Mouse (Mus musculus) myocyte (in vitro differentiated cells): ENCODE data around the gene Asap2. TPM values are rescaled to one million over a fixed set of nuclear protein-coding genes. Genes with fewer than 3 reads are reported as not detected.

Experiments used
- H3K27me3 ChIP-seq: one replicate; pipeline ENCODE4 v1.6.1; 2011; ENCODE audit not compliant: control insufficient read depth, insufficient read depth, insufficient read length
- H3K36me3 ChIP-seq: one replicate; pipeline ENCODE4 v1.6.1; 2011; ENCODE audit not compliant: control insufficient read depth, insufficient read depth
- H3K4me2 ChIP-seq: one replicate; pipeline ENCODE4 v1.6.1; 2011; ENCODE audit warnings: low read depth, control low read depth
- H3K4me3 ChIP-seq: one replicate; pipeline ENCODE4 v1.5.1; 2011; ENCODE audit warnings: mild to moderate bottlenecking, control low read depth, moderate library complexity
- H3K79me2 ChIP-seq: one replicate; pipeline ENCODE4 v1.6.1; 2011; ENCODE audit not compliant: control insufficient read depth, insufficient read depth
- H3ac ChIP-seq: one replicate; pipeline ENCODE4 v1.6.1; 2011; ENCODE audit not compliant: control insufficient read depth, insufficient read length
- CEBPB ChIP-seq: IDR thresholded peaks from 2 replicates; pipeline ENCODE4 v1.6.1; 2011; ENCODE audit warnings: mild to moderate bottlenecking, moderate library complexity; ENCODE audit not compliant: poor library complexity, insufficient read depth, severe bottlenecking
- E2F4 ChIP-seq: IDR thresholded peaks from one replicate; pipeline ENCODE4 v1.6.1; 2011; ENCODE audit warnings: mild to moderate bottlenecking, control low read depth, moderate library complexity; ENCODE audit not compliant: insufficient read depth
- MAX ChIP-seq: IDR thresholded peaks from one replicate; pipeline ENCODE4 v1.6.1; 2011; ENCODE audit warnings: low read depth, mild to moderate bottlenecking, control low read depth
- MYOD1 ChIP-seq, 3 experiments: IDR thresholded peaks; one replicate each; pipeline ENCODE4 v1.6.1; 2011; ENCODE audit warnings: control low read depth in 2 of 3, low read depth in 2 of 3, mild to moderate bottlenecking in 2 of 3, moderate library complexity in 1 of 3; ENCODE audit not compliant: insufficient read length in 2 of 3, control insufficient read depth in 1 of 3
- MYOG ChIP-seq, 3 experiments: IDR thresholded peaks; one replicate each; pipeline ENCODE4 v1.6.1; 2011; ENCODE audit warnings: control low read depth in 2 of 3, low read depth in 2 of 3, mild to moderate bottlenecking in 2 of 3; ENCODE audit not compliant: insufficient read length in 2 of 3, control insufficient read depth in 1 of 3, insufficient read depth in 1 of 3
- POLR2A ChIP-seq: IDR thresholded peaks from one replicate; pipeline ENCODE4 v1.6.1; 2011; ENCODE audit warnings: low read depth, mild to moderate bottlenecking, control low read depth, moderate library complexity; ENCODE audit not compliant: insufficient read length
- POLR2AphosphoS2 ChIP-seq: IDR thresholded peaks from one replicate; pipeline ENCODE4 v1.6.1; 2011; ENCODE audit warnings: low read depth, control low read depth; ENCODE audit not compliant: insufficient read length
- REST ChIP-seq: IDR thresholded peaks from one replicate; pipeline ENCODE4 v1.6.1; 2011; ENCODE audit warnings: mild to moderate bottlenecking, control low read depth, moderate library complexity; ENCODE audit not compliant: insufficient read depth, insufficient read length
- SRF ChIP-seq: IDR thresholded peaks from one replicate; pipeline ENCODE4 v1.6.1; 2011; ENCODE audit warnings: low read depth; ENCODE audit not compliant: control insufficient read depth, insufficient read length
- TCF12 ChIP-seq: IDR thresholded peaks from one replicate; pipeline ENCODE4 v1.6.1; 2011; ENCODE audit warnings: mild to moderate bottlenecking, control low read depth; ENCODE audit not compliant: poor library complexity, insufficient read depth, severe bottlenecking
- TCF3 ChIP-seq: IDR thresholded peaks from one replicate; pipeline ENCODE4 v1.6.1; 2011; ENCODE audit warnings: low read depth, control low read depth; ENCODE audit not compliant: insufficient read length
- USF1 ChIP-seq: IDR thresholded peaks from one replicate; pipeline ENCODE4 v1.6.1; 2011; ENCODE audit warnings: low read depth, mild to moderate bottlenecking, control low read depth, moderate library complexity
- polyA plus RNA-seq: library from polyadenylated mRNA; unstranded; fragments of >200 nt; fragmentation: generic; extraction: Trizol; gene quantifications from one replicate; pipeline ENCODE4 v1.2.1, GENCODE M21; 2012; ENCODE audit warnings: missing spikeins

The Asap2 gene
- polyA plus RNA-seq, 1 experiment, result 3.2 TPM

DNA sequence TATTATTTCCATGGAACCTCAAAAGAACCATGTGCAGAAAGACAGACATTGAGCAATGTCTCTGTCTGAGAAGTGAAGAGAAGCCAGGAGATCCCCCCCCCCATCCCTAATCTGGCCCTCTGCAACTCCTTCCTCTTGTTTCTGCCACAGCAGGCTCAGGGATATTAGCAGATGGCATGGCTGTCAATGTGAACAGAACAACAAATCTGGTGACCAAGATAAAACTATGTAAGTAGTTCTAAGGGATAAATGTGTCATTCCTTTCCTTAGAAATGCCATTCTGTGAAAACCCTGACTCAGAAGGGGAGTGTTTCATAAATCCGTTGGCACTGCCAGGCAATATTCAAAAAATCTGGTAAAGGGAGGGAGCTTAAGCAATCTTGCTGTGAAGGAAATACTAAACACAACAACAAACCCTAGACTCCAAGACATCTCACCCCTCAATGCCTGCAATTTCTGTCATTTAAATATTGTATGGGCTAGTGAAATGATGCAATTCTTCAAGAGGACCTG, 287.1 kb downstream of the Asap2 start:
- Histone ChIP-seq H3K36me3 (peaks cover 6% of the 10 kb centered on the region), H3K4me2 (no peak overlapping the region), H3K79me2 (no peaks in the 10 kb centered on the region), H3ac (no peak overlapping the region), H3K4me3 (no peak overlapping the region), H3K27me3 (no peaks in the 10 kb centered on the region)
- TF ChIP-seq TCF3 (no peak), POLR2AphosphoS2 (no peak), E2F4 (no peak), MYOG (IDR thresholded peaks at IDR 0.05; ENCODE audit: control insufficient read depth in 1 of 3, insufficient read depth in 1 of 3, insufficient read length in 2 of 3, low read depth in 2 of 3) (no peak), POLR2A (no peak), USF1 (no peak), REST (no peak), MYOD1 (IDR thresholded peaks at IDR 0.05; ENCODE audit: control insufficient read depth in 1 of 3, insufficient read length in 2 of 3, low read depth in 2 of 3) (no peak), TCF12 (no peak), MAX (no peak)

GRCm38 (mm10) chr12:21284761-21285441, 294.6 kb downstream of the Asap2 start, which contains the start of gene Cpsf3:
Gene Cpsf3, plus strand, starts transcription at chr12:21285391.
- H3K4me3 ChIP-seq, result peak within 1 kb of the TSS; percentile 92
- H3K4me2 ChIP-seq, result peak within 1 kb of the TSS; percentile 93
- H3K79me2 ChIP-seq, result peaks cover 21% of the 10 kb centered on the region
- H3ac ChIP-seq, result peak within 1 kb of the TSS; percentile 79
- no peaks in the 10 kb centered on the region for H3K27me3 ChIP-seq
- TF ChIP-seq REST (no peak), MYOD1 (IDR thresholded peaks at IDR 0.05; ENCODE audit: control insufficient read depth in 1 of 3, insufficient read length in 2 of 3, low read depth in 2 of 3) (no peak), E2F4 (no peak), MAX (no peak), POLR2AphosphoS2 (no peak), TCF12 (no peak), USF1 (no peak), MYOG (IDR thresholded peaks at IDR 0.05; ENCODE audit: control insufficient read depth in 1 of 3, insufficient read depth in 1 of 3, insufficient read length in 2 of 3, low read depth in 2 of 3) (no peak), TCF3 (no peak), SRF (no peak)
- peaks cover under 1% of the 10 kb centered on the region for H3K36me3 ChIP-seq

DNA sequence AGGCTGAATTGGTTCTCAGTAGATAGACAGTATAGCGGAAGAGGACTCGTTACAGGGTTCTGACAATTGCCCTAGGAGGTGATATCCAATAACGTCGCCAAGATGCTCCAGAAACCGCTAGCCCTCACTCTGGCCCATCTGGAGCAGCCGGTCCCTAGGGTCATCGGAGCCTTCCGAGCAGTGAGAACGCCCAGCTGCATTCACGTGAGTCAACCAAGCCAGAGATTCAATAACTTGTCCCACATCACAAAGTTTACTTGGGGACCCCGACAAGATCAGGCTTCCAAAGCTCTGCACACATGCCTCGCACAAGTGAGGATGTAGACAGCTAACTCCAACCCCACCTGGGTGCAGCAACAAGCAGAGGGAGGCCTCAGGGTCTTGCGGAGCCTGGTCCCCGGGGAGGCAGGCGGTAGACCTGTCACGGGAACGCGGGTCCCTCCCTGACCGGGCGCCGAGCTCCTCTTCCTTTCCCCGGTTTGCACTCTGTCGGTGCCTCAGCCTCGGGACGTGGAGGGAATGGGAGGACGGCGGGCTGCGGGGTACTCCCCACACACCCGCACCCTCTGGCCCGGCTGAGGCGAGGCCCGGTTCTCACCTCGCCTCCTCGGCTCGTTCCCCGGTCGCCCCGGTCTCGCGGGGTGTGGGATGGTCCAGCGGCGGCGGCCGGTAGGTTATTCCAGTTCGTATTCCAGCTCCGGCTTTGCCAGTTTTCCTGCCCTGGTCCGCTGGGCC, 295.4 kb downstream of the Asap2 start:
- TF ChIP-seq MYOD1 (IDR thresholded peaks at IDR 0.05; ENCODE audit: control insufficient read depth in 1 of 3, insufficient read length in 2 of 3, low read depth in 2 of 3) (no peak), POLR2A (peak; percentile 62)
- Histone ChIP-seq H3K4me2 (peak overlapping the region; percentile 93), H3K4me3 (peak overlapping the region; percentile 92), H3K27me3 (no peaks in the 10 kb centered on the region), H3K36me3 (peaks cover 8% of the 10 kb centered on the region), H3K79me2 (peaks cover 21% of the 10 kb centered on the region), H3ac (peak overlapping the region; percentile 79)

GRCm38 (mm10) chr12:21286243-21286622, 296.0 kb downstream of the Asap2 start, which contains the start of gene Itgb1bp1:
Gene Itgb1bp1, minus strand, starts transcription at chr12:21286284.
- Histone ChIP-seq H3K79me2 (peaks cover 21% of the 10 kb centered on the region), H3K36me3 (peaks cover 13% of the 10 kb centered on the region), H3K4me3 (peak within 1 kb of the TSS; percentile 92), H3K4me2 (peak within 1 kb of the TSS; percentile 93), H3ac (peak within 1 kb of the TSS; percentile 79), H3K27me3 (no peaks in the 10 kb centered on the region)
- TF ChIP-seq CEBPB (no peak), REST (no peak), MAX (no peak), TCF12 (no peak), TCF3 (no peak), USF1 (no peak), SRF (peak; percentile 60), MYOG (IDR thresholded peaks at IDR 0.05; ENCODE audit: control insufficient read depth in 1 of 3, insufficient read depth in 1 of 3, insufficient read length in 2 of 3, low read depth in 2 of 3) (no peak), POLR2AphosphoS2 (no peak), E2F4 (no peak), POLR2A (peak; percentile 32)
